In genomic region chr5:141380774-141381156, GRCm38 (mm10) we compare ENCODE assay signal across 11 mouse cellular contexts.
DNase-seq lines count a peak whose midpoint lies in the region; ATAC-seq and TF ChIP-seq lines count a peak whose summit lies in the region.
"Had no signal": no experiment of that assay in that cellular context is flagged by ENCODE, and none has a peak within 500 bp of the region (broad histone marks: within the 10 kb centered on the region; RNA-seq: fewer than 3 reads in every experiment).

No protein-coding gene starts in this region.

- no peak overlapping the region for H3K4me2 ChIP-seq in forebrain, embryonic 11.5 days (ENCODE audit: low read depth, low read length, severe bottlenecking)
- no peak overlapping the region for H3K4me2 ChIP-seq in embryonic facial prominence, embryonic 12.5 days (replicated peaks)
- peak overlapping the region; percentile 51 for H3K4me2 ChIP-seq in intestine, postnatal 0 days (replicated peaks; ENCODE audit: low read depth)

- no peak overlapping the region for H3K4me3 ChIP-seq in forebrain, embryonic 10.5 days
- no peak overlapping the region for H3K4me3 ChIP-seq in forebrain, embryonic 11.5 days (ENCODE audit: low read depth, low read length)
- H3K4me3 ChIP-seq in embryonic facial prominence, embryonic 12.5 days: no peak overlapping the region
- H3K4me3 ChIP-seq in intestine, postnatal 0 days (ENCODE audit: low read depth, low read length): no peak overlapping the region
- H3K4me3 ChIP-seq in limb, embryonic 10.5 days: no peak overlapping the region

- H3K4me1 ChIP-seq in forebrain, embryonic 10.5 days: peaks cover 20% of the 10 kb centered on the region
- H3K4me1 ChIP-seq in forebrain, embryonic 11.5 days (replicated peaks; ENCODE audit: control insufficient read depth, insufficient read depth, low read length): no peaks in the 10 kb centered on the region
- peaks cover 10% of the 10 kb centered on the region for H3K4me1 ChIP-seq in embryonic facial prominence, embryonic 12.5 days
- H3K4me1 ChIP-seq in intestine, postnatal 0 days (replicated peaks; ENCODE audit: control insufficient read depth, insufficient read depth, low read length): 0 out of 2 replicates have a peak, but pooled peaks cover 9% of the 10 kb centered on the region
- H3K4me1 ChIP-seq in limb, embryonic 10.5 days: peaks cover 35% of the 10 kb centered on the region

- no peaks in the 10 kb centered on the region for H3K9me3 ChIP-seq in forebrain, embryonic 10.5 days
- H3K9me3 ChIP-seq in forebrain, embryonic 11.5 days (ENCODE audit: control insufficient read depth, low read length): no peaks in the 10 kb centered on the region
- H3K9me3 ChIP-seq in embryonic facial prominence, embryonic 12.5 days: no peaks in the 10 kb centered on the region
- no peaks in the 10 kb centered on the region for H3K9me3 ChIP-seq in intestine, postnatal 0 days (ENCODE audit: control insufficient read depth)
- H3K9me3 ChIP-seq in limb, embryonic 10.5 days (replicated peaks): no peaks in the 10 kb centered on the region

- H3K27me3 ChIP-seq in forebrain, embryonic 10.5 days (ENCODE audit: poor library complexity, severe bottlenecking): no peaks in the 10 kb centered on the region
- no peaks in the 10 kb centered on the region for H3K27me3 ChIP-seq in forebrain, embryonic 11.5 days (ENCODE audit: control insufficient read depth, insufficient read depth, low read length)
- no peaks in the 10 kb centered on the region; the same call in 1 of the 2 replicates for H3K27me3 ChIP-seq in embryonic facial prominence, embryonic 12.5 days
- H3K27me3 ChIP-seq in intestine, postnatal 0 days (replicated peaks; ENCODE audit: control insufficient read depth, insufficient read depth, low read length): no peaks in the 10 kb centered on the region
- H3K27me3 ChIP-seq in limb, embryonic 10.5 days (ENCODE audit: low read depth, poor library complexity, severe bottlenecking): no peaks in the 10 kb centered on the region

- DNase-seq in forebrain, embryonic 10.5 days (ENCODE audit: extremely low spot score, low spot score): no peak
- no peak for DNase-seq in forebrain, embryonic 11.5 days (ENCODE audit: low spot score)
- DNase-seq in limb, embryonic 10.5 days (ENCODE audit: low spot score): no peak
- DNase-seq in lung, postnatal 14 days: no peak
- no peak for DNase-seq in ovary, postnatal 36 days (ENCODE audit: low spot score)
- DNase-seq: adrenal gland, postnatal 10 days; gastrocnemius, postnatal 14 days; heart, postnatal 36 days had no signal

- H3K9ac ChIP-seq in forebrain, embryonic 11.5 days (ENCODE audit: low read length): no peak overlapping the region
- no peak overlapping the region for H3K9ac ChIP-seq in embryonic facial prominence, embryonic 12.5 days
- H3K9ac ChIP-seq in intestine, postnatal 0 days (ENCODE audit: low read depth, low read length): 0 out of 2 replicates have a peak overlapping the region, but pooled peaks have one; percentile 7

- H3K27ac ChIP-seq in forebrain, embryonic 10.5 days: peak overlapping the region; percentile 74
- H3K27ac ChIP-seq in forebrain, embryonic 11.5 days (ENCODE audit: low read depth, low read length): no peak overlapping the region
- peak overlapping the region; percentile 36; the same call in 1 of the 2 replicates for H3K27ac ChIP-seq in embryonic facial prominence, embryonic 12.5 days
- peak overlapping the region; percentile 57 for H3K27ac ChIP-seq in intestine, postnatal 0 days (ENCODE audit: low read depth, low read length)
- peak overlapping the region; percentile 77 for H3K27ac ChIP-seq in limb, embryonic 10.5 days

- no peaks in the 10 kb centered on the region for H3K36me3 ChIP-seq in forebrain, embryonic 10.5 days (replicated peaks)
- H3K36me3 ChIP-seq in forebrain, embryonic 11.5 days (ENCODE audit: control insufficient read depth, insufficient read depth, low read length): no peaks in the 10 kb centered on the region
- H3K36me3 ChIP-seq in embryonic facial prominence, embryonic 12.5 days: no peaks in the 10 kb centered on the region
- H3K36me3 ChIP-seq in intestine, postnatal 0 days (ENCODE audit: control insufficient read depth, insufficient read depth): no peaks in the 10 kb centered on the region
- H3K36me3 ChIP-seq in limb, embryonic 10.5 days: no peaks in the 10 kb centered on the region

- WGBS in forebrain, embryonic 10.5 days: 84% methylated on average over 3 of the region's 3 CpGs
- 84% methylated on average over 3 of the region's 3 CpGs for WGBS in forebrain, embryonic 11.5 days
- WGBS in embryonic facial prominence, embryonic 12.5 days: 81% methylated on average over 3 of the region's 3 CpGs
- 29% methylated on average over 3 of the region's 3 CpGs for WGBS in intestine, postnatal 0 days
- 72% methylated on average over 3 of the region's 3 CpGs for WGBS in limb, embryonic 10.5 days

- TF ChIP-seq CTCF in intestine, postnatal 0 days (IDR thresholded peaks at IDR 0.05; ENCODE audit: low read depth): no peak

- no peak for ATAC-seq in forebrain, embryonic 11.5 days (replicated peaks; ENCODE audit: low FRiP score)
- ATAC-seq in embryonic facial prominence, embryonic 12.5 days (ENCODE audit: insufficient number of reproducible peaks, insufficient read depth, low FRiP score, low TSS enrichment): 0 out of 2 replicates have a peak, but pooled peaks have one; percentile 47
- peak; percentile 64 for ATAC-seq in intestine, postnatal 0 days
- no peak; the same call in 1 of the 2 replicates for ATAC-seq in cerebellum, adult (ENCODE audit: insufficient number of reproducible peaks, low FRiP score, low TSS enrichment)

Comparison
In these comparisons a context has a peak if more than half of its experiments do, and no peak if none do; other contexts are left out.
1. ATAC-seq: peak in embryonic facial prominence, embryonic 12.5 days (single experiment) and intestine, postnatal 0 days (single experiment); none in forebrain, embryonic 11.5 days (single experiment) and cerebellum, adult (single experiment).